Mouse (Mus musculus): ENCODE measurements around the gene 4931406P16Rik. TPM values are rescaled to one million over a fixed set of nuclear protein-coding genes. Genes with fewer than 3 reads are reported as not detected.

Gene 4931406P16Rik
- polyA plus RNA-seq, 1 experiment from 2014 or later: 27.8 TPM

DNA sequence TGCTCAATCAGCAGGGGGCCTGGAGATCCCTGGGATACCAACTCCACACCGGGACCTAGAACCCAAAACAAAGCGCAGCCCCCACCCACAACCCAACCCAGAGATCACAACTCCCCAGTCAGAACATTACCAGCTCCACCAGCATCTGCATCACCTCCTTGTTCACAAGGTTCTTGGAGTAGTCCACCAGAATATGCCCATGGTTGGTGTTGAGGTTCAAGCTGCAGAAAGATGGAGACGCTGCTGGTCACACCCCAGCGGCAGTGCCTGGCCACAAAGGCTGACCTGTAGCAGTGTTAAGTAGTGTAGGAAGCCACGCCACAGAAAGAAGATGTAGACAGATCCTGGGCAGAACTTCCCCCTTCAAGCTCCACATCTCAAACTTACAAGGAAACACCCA, 84.2 kb downstream of the 4931406P16Rik start:
- 18% methylated on average over 5 of the region's 5 CpGs for WGBS
- peaks cover 28% of the 10 kb centered on the region for H3K4me1 ChIP-seq (replicated peaks)

DNA sequence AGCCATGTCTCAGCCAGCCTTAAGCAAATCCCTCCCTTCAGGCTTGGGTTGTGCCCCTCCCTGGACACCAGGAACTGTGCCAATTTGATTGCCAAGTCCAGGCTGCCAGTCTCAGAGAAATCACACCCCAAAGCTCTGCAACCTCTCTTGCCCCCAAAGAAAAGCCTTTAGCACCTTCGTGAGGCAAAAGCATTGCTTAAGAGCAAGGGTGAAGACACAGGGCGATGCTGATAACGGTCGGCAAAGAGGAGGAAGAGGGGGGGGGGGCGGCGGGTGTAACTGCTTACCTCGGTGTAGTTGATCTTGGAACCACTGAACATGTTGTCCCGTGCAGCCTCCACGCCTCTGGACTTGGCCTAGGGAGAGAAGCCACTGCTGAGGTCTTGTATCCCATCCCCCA, 84.7 kb downstream of the 4931406P16Rik start:
- 61% methylated on average over 9 of the region's 9 CpGs for WGBS
- Histone ChIP-seq H3K36me3 (peaks cover 50% of the 10 kb centered on the region), H3K4me2 (peak overlapping the region; percentile 85), H3K4me1 (replicated peaks) (peaks cover 28% of the 10 kb centered on the region), H3K27ac (no peak overlapping the region), H3K9me3 (no peaks in the 10 kb centered on the region), H3K9ac (replicated peaks) (peak overlapping the region; percentile 83), H3K27me3 (no peaks in the 10 kb centered on the region), H3K4me3 (replicated peaks) (peak overlapping the region; percentile 76)
- ATAC-seq (ENCODE audit: insufficient number of reproducible peaks, insufficient read depth, low FRiP score, low TSS enrichment, low read depth): no peak

More for the DNA sequence above, 84.2 kb downstream of the 4931406P16Rik start:
- peak overlapping the region; percentile 76 for H3K4me3 ChIP-seq (replicated peaks)
- ATAC-seq (ENCODE audit: insufficient number of reproducible peaks, insufficient read depth, low FRiP score, low TSS enrichment, low read depth): no peak
- H3K9me3 ChIP-seq: no peaks in the 10 kb centered on the region
- H3K27me3 ChIP-seq: no peaks in the 10 kb centered on the region
- H3K9ac ChIP-seq (replicated peaks): peak overlapping the region; percentile 83
- peaks cover 45% of the 10 kb centered on the region for H3K36me3 ChIP-seq
- H3K4me2 ChIP-seq: peak overlapping the region; percentile 85
- H3K27ac ChIP-seq: peak overlapping the region; percentile 87; the same call in 1 of the 2 replicates

DNA sequence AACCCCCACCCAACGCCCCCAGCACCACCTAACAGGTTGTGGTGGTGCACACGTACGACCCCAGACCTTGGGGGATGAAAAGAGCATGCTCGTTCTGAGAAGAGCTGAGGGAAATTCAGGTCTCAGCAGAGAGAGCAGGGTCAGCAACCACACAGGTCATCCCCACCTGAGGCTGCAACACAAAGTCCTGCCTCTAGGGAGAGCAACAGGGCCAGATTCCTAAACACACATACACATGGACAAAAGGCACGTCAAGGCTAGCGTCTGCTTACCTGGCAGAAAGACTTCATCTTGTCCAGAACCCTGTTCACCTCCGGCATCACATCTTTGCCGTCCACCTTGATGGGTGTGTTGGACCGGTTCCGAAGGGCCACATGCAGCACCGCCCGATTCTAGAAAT, 86.5 kb downstream of the 4931406P16Rik start:
- H3K4me3 ChIP-seq (replicated peaks): no peak overlapping the region
- peaks cover 21% of the 10 kb centered on the region for H3K4me1 ChIP-seq (replicated peaks)
- no peak overlapping the region for H3K4me2 ChIP-seq
- no peak overlapping the region for H3K9ac ChIP-seq (replicated peaks)
- peaks cover 67% of the 10 kb centered on the region for H3K36me3 ChIP-seq
- no peaks in the 10 kb centered on the region for H3K9me3 ChIP-seq
- no peak for ATAC-seq (ENCODE audit: insufficient number of reproducible peaks, insufficient read depth, low FRiP score, low TSS enrichment, low read depth)
- H3K27me3 ChIP-seq: no peaks in the 10 kb centered on the region
- WGBS: 91% methylated on average over 12 of the region's 12 CpGs
- no peak overlapping the region for H3K27ac ChIP-seq

DNA sequence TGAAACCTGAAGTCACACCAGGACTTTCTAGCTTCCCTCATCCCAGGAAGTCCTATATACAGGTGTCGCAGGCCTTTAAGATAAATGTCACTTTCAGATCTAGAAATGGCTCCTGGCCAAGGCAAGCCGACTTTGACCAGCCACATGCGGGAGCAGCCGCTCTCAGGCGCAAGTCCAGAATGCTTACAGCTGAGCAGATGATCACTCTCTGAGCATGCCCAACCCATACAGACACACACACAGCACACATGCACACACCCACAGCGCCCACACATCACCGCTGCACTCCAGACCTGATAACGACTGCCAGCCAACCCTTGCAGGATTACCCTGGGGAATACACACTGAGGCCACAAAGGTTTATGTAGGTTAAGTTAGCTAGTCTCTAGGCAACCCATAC, 87.3 kb downstream of the 4931406P16Rik start:
- Histone ChIP-seq H3K27me3 (no peaks in the 10 kb centered on the region), H3K36me3 (peaks cover 75% of the 10 kb centered on the region), H3K9ac (replicated peaks) (no peak overlapping the region), H3K27ac (no peak overlapping the region), H3K4me3 (replicated peaks) (no peak overlapping the region), H3K4me1 (replicated peaks) (peaks cover 21% of the 10 kb centered on the region), H3K4me2 (no peak overlapping the region), H3K9me3 (no peaks in the 10 kb centered on the region)
- ATAC-seq (ENCODE audit: insufficient number of reproducible peaks, insufficient read depth, low FRiP score, low TSS enrichment, low read depth): no peak
- 94% methylated on average over 8 of the region's 8 CpGs for WGBS

DNA sequence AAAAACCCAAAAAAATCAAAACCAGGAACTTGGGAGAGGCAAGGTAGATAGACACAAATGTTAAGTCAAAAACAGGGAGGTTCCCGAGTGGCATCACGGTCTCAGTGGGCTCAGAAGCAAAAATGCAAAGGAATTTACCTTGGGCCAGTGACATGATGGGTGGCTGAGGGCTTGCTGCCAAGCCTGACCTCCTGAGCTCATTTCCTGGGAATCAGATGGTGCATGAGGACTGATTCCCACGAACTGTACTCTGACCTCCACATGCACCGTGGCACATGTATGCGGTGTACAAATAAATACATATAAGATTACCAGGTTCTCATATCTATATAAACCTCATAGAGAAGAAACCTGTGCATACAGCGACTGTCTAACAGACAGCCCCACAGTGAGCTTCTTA, 89.0 kb downstream of the 4931406P16Rik start:
- Histone ChIP-seq H3K9me3 (no peaks in the 10 kb centered on the region), H3K9ac (replicated peaks) (no peak overlapping the region), H3K36me3 (peaks cover 93% of the 10 kb centered on the region), H3K4me2 (no peak overlapping the region), H3K4me1 (replicated peaks) (peaks cover 14% of the 10 kb centered on the region), H3K27me3 (no peaks in the 10 kb centered on the region), H3K27ac (no peak overlapping the region), H3K4me3 (replicated peaks) (no peak overlapping the region)
- no peak for ATAC-seq (ENCODE audit: insufficient number of reproducible peaks, insufficient read depth, low FRiP score, low TSS enrichment, low read depth)
- 96% methylated on average over 6 of the region's 6 CpGs for WGBS

DNA sequence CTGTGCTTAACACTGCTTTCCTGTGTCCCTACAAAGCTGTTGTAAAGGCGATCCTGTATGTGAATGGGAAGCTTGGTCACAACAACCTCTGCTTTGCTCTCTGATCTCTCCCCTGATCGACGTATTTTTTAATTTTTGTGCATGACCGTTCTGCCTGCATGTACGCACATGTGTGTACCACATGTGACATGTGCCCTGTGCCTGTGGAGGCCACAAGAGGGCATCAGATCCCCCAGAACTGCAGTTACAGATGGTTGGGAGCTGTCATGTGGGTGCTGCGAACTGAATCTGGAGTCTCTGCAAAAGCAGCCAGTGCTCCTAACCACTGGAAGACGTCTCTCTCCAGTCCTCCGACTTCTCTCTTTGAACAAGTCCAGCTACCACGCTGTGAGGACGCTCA, 91.0 kb downstream of the 4931406P16Rik start:
- no peak overlapping the region for H3K4me2 ChIP-seq
- H3K9ac ChIP-seq (replicated peaks): no peak overlapping the region
- H3K4me1 ChIP-seq (replicated peaks): no peaks in the 10 kb centered on the region
- no peaks in the 10 kb centered on the region for H3K27me3 ChIP-seq
- H3K4me3 ChIP-seq (replicated peaks): no peak overlapping the region
- H3K27ac ChIP-seq: no peak overlapping the region
- 93% methylated on average over 10 of the region's 10 CpGs for WGBS
- H3K36me3 ChIP-seq: peaks cover 99% of the 10 kb centered on the region
- ATAC-seq (ENCODE audit: insufficient number of reproducible peaks, insufficient read depth, low FRiP score, low TSS enrichment, low read depth): no peak
- no peaks in the 10 kb centered on the region for H3K9me3 ChIP-seq

DNA sequence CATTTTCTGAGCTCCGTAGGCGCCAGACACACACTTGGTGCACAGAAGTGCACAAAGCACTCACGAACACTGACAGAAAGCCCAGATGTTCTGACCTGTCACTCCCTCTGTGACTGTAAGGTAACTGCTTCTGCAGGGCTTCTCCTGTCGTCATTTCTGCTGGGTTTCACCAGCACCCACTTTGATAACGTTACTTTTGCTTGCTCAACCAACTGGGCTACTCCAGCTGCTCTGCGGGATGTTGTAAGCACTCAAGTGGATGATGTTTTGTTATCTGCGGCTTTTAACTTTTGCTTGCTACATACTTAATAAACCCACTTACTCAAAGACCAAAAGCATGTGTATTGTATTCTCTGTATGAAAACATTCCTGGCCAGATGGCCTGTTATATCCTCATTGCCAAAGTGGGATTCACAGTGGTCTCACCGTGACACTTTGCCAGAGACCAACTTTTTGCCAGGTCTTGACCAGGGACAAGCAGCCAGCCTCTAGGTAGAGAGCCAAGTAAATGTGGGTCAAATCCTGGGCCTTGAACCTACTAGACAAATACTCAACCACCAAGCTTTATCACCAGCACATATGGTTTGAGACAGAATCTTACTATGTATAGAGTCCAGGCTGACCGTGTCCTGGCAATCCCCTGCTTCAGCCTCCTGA, 91.6 kb downstream of the 4931406P16Rik start:
- H3K4me3 ChIP-seq (replicated peaks): no peak overlapping the region
- no peak overlapping the region for H3K4me2 ChIP-seq
- no peaks in the 10 kb centered on the region for H3K4me1 ChIP-seq (replicated peaks)
- peaks cover 99% of the 10 kb centered on the region for H3K36me3 ChIP-seq
- no peaks in the 10 kb centered on the region for H3K27me3 ChIP-seq
- ATAC-seq (ENCODE audit: insufficient number of reproducible peaks, insufficient read depth, low FRiP score, low TSS enrichment, low read depth): no peak
- 91% methylated on average over 9 of the region's 9 CpGs for WGBS
- H3K9ac ChIP-seq (replicated peaks): no peak overlapping the region
- H3K27ac ChIP-seq: no peak overlapping the region
- H3K9me3 ChIP-seq: no peaks in the 10 kb centered on the region

DNA sequence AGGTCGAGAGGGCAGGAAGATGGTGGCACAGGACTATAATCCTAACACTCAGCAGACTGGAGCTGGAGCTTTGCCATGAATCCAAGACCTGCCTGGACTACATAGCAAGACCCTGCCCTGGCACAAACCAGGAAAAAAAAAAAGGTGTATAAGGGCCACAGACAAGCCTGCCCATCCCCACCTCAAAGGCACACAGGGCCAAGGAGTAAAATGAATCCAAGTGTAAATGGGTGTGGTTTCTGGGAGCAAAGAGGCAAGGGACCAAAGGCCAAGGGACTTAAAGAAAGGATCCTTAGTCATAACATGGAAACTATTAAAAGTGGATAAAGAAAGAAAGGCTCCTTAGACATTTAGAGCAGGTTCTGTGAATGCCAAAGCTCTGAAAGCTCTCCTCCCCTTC, 94.9 kb downstream of the 4931406P16Rik start:
- H3K27ac ChIP-seq: no peak overlapping the region
- WGBS: 85% methylated on average over 1 of the region's 1 CpGs
- no peak for ATAC-seq (ENCODE audit: insufficient number of reproducible peaks, insufficient read depth, low FRiP score, low TSS enrichment, low read depth)
- no peaks in the 10 kb centered on the region for H3K27me3 ChIP-seq
- H3K4me1 ChIP-seq (replicated peaks): no peaks in the 10 kb centered on the region
- no peak overlapping the region for H3K4me3 ChIP-seq (replicated peaks)
- no peak overlapping the region for H3K9ac ChIP-seq (replicated peaks)
- H3K4me2 ChIP-seq: no peak overlapping the region
- no peaks in the 10 kb centered on the region for H3K9me3 ChIP-seq
- H3K36me3 ChIP-seq: peaks cover 100% of the 10 kb centered on the region

DNA sequence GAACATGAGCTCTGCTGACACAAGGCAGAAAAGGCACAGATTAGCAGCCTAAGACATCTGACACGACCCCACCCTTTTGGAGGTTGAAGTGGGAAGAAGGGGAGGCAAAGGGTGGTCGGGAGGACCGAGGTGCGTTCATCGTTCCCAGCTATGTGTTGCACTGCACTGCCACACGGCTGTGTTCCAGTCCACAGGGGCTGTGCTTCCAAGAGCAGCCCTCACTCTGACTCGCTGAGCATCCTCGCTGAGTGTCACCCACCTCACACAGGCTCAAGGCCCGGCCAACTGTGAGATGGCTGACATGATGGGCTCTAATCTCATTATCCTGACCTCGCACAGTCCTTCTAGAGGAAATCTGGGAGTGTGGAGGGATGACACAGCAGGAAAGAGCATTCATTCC, 96.9 kb downstream of the 4931406P16Rik start:
- no peak overlapping the region for H3K27ac ChIP-seq
- H3K36me3 ChIP-seq: peaks cover 100% of the 10 kb centered on the region
- no peak overlapping the region for H3K4me3 ChIP-seq (replicated peaks)
- H3K4me1 ChIP-seq (replicated peaks): no peaks in the 10 kb centered on the region
- no peak overlapping the region for H3K4me2 ChIP-seq
- 90% methylated on average over 10 of the region's 10 CpGs for WGBS
- H3K9ac ChIP-seq (replicated peaks): no peak overlapping the region
- H3K27me3 ChIP-seq: no peaks in the 10 kb centered on the region
- no peaks in the 10 kb centered on the region for H3K9me3 ChIP-seq
- no peak for ATAC-seq (ENCODE audit: insufficient number of reproducible peaks, insufficient read depth, low FRiP score, low TSS enrichment, low read depth)

DNA sequence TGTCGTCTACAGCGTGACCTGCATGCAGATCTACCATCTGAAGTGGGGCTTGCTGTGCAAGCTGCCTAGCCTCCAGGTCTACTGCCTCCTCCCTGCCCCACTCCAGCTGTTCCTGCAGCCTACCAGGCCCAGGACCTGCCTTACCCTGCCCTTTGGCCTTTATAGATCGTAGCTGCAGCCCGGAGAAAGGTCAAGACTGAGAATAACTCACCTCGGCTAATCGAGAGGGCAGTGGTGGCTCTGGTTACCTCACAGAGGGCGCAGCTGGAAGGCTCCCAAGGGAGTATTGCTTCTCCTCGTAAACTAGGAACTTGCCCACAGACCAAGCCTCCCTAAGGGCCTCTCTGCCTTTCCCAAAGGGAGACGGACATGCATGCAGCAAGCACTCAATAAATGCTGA, 97.9 kb downstream of the 4931406P16Rik start:
- no peaks in the 10 kb centered on the region for H3K9me3 ChIP-seq
- H3K4me2 ChIP-seq: no peak overlapping the region
- no peak overlapping the region for H3K9ac ChIP-seq (replicated peaks)
- WGBS: 87% methylated on average over 9 of the region's 9 CpGs
- H3K36me3 ChIP-seq: peaks cover 100% of the 10 kb centered on the region
- ATAC-seq (ENCODE audit: insufficient number of reproducible peaks, insufficient read depth, low FRiP score, low TSS enrichment, low read depth): no peak
- no peak overlapping the region for H3K4me3 ChIP-seq (replicated peaks)
- H3K27ac ChIP-seq: no peak overlapping the region
- H3K27me3 ChIP-seq: no peaks in the 10 kb centered on the region
- no peaks in the 10 kb centered on the region for H3K4me1 ChIP-seq (replicated peaks)

DNA sequence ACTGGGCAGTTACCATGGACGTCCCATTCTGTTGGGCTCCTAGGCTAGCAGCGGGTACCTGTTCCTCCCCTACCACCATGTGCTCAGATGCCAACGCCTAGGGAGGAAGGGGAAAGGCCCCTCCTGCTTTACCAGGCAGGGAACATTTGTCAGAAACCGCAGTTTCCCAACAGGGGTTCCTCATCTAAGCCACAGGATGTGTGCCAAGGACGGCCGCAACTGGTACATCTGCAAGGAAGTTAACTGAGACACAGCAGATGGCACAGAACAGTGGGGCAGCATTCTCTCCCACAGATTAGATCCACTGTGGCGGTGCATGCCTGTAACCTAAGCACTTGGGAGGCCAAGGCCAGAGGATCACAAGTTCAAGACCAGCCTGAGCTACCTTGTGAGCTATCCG, 98.7 kb downstream of the 4931406P16Rik start:
- Histone ChIP-seq H3K4me3 (replicated peaks) (no peak overlapping the region), H3K27ac (no peak overlapping the region), H3K36me3 (peaks cover 100% of the 10 kb centered on the region), H3K4me2 (no peak overlapping the region), H3K4me1 (replicated peaks) (no peaks in the 10 kb centered on the region), H3K9ac (replicated peaks) (no peak overlapping the region), H3K27me3 (no peaks in the 10 kb centered on the region), H3K9me3 (no peaks in the 10 kb centered on the region)
- WGBS: 91% methylated on average over 8 of the region's 8 CpGs
- no peak for ATAC-seq (ENCODE audit: insufficient number of reproducible peaks, insufficient read depth, low FRiP score, low TSS enrichment, low read depth)

DNA sequence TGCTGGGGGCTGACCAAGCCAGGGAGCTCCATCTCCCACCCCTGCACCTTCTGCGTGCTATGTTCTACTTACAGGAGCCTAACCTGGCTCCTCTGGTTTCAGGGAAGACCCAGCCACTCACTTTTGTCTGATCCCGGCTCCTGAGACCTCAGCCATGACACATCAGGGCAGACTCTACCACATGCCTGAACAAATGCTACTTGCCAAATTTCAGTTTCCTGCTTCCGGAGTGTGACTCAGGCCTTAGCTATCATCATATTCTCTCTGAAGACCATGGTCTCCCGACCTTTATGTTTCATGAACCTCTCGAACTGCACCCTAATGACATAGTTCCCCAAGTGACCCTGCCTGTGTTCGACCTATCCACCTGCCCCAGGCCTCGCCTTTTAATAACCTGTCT, 100.1 kb downstream of the 4931406P16Rik start:
- Histone ChIP-seq H3K4me3 (replicated peaks) (no peak overlapping the region), H3K27me3 (no peaks in the 10 kb centered on the region), H3K27ac (no peak overlapping the region), H3K9me3 (no peaks in the 10 kb centered on the region), H3K4me2 (no peak overlapping the region), H3K9ac (replicated peaks) (no peak overlapping the region), H3K4me1 (replicated peaks) (no peaks in the 10 kb centered on the region), H3K36me3 (peaks cover 100% of the 10 kb centered on the region)
- WGBS: 90% methylated on average over 7 of the region's 7 CpGs
- no peak for ATAC-seq (ENCODE audit: insufficient number of reproducible peaks, insufficient read depth, low FRiP score, low TSS enrichment, low read depth)

Measured in limb, embryonic 12.5 days (tissue).